Mouse (Mus musculus) cerebellum, adult 2 months (tissue): ENCODE results near the gene Ostf1.

Source experiments
- CTCF ChIP-seq: fragments of 200-500 bp; IDR thresholded peaks from 2 replicates; pipeline ENCODE4 v1.5.1; 2011; ENCODE audit warnings: low read depth, mild to moderate bottlenecking, control low read depth, low read length, moderate library complexity, borderline replicate concordance; ENCODE audit not compliant: insufficient read depth
- POLR2A ChIP-seq: fragments of 200-500 bp; IDR thresholded peaks from 2 replicates; pipeline ENCODE4 v1.6.1; 2011; ENCODE audit warnings: low read length, control low read depth, borderline replicate concordance; ENCODE audit not compliant: insufficient read depth

- TF ChIP-seq CTCF (no peak), POLR2A (no peak)
Observed at GRCm38 (mm10) chr19:18673116-18673515, 41.5 kb upstream of the Ostf1 start.
